Mouse (Mus musculus) megakaryocyte progenitor cell, adult 5-6 weeks (primary cell): ENCODE results near the gene Tmem238l. TPM values are rescaled to one million over a fixed set of nuclear protein-coding genes. Genes with fewer than 3 reads are reported as not detected.

ENCODE experiments used
- ATAC-seq: replicated peaks from 2 replicates; pipeline ENCODE4 v1.8.0; 2016; ENCODE audit warnings: mild to moderate bottlenecking, moderate TSS enrichment, inconsistent platforms; ENCODE audit not compliant: poor library complexity
- total RNA-seq, 2 experiments: library from RNA; stranded (forward) in 1 of 2; stranded (reverse) in 1 of 2; fragments of 157-497, 149-512 nt in 1 of 2; fragments of 200-1000 nt in 1 of 2; gene quantifications; 2 replicates each; pipeline versions ENCODE4 v1.2.3 to v1.2.4; 2015 to 2017

Gene Tmem238l
- total RNA-seq (2015) (not detected in 2 replicates), total RNA-seq (2017) (not detected in 2 replicates)

DNA sequence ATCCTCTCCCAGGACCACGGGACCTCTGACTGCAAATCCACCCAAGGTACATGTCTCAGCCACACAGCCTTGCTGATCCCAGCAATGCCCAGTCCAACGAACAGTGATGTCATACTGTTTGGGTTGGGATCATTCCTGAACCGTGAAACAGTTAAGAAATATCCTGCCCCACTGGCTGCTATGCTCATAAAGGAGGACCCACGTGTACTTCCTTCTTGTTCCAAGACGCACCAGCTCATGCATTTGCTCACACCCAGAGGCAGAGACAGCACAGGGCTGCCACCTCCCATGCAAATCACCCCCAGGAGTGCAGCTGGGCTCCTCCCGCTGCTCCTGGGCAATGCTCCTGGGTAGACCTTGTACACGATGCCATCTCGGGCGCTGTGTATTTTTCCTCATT lies at the start of gene Tmem238l:
Tmem238l (plus strand) TSS at position 336 of the 400 bp plus-strand sequence.
- no peak for ATAC-seq

DNA sequence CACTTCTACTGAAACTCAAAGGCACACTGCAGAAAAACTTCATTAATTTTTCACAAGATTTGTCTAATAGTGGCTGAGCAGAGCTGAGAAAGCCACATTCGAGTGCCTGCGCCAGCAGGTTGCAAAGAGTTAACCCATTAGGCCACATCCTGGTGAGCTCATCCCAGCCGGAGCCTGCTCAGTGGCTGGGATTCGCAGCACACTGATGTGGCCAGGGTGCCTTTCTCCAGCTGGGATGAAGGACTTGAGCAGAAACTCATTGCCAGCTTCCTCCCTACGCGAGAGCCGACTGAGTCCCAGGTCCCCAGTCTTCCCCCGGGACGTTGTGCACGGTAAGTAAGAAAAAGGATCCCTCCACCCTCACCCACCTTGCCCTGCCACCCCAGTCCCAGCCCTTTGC lies 44.6 kb upstream of the Tmem238l start, which contains the start of gene Pirt:
Pirt (plus strand) TSS at position 171 of the 400 bp plus-strand sequence.
- no peak for ATAC-seq

DNA sequence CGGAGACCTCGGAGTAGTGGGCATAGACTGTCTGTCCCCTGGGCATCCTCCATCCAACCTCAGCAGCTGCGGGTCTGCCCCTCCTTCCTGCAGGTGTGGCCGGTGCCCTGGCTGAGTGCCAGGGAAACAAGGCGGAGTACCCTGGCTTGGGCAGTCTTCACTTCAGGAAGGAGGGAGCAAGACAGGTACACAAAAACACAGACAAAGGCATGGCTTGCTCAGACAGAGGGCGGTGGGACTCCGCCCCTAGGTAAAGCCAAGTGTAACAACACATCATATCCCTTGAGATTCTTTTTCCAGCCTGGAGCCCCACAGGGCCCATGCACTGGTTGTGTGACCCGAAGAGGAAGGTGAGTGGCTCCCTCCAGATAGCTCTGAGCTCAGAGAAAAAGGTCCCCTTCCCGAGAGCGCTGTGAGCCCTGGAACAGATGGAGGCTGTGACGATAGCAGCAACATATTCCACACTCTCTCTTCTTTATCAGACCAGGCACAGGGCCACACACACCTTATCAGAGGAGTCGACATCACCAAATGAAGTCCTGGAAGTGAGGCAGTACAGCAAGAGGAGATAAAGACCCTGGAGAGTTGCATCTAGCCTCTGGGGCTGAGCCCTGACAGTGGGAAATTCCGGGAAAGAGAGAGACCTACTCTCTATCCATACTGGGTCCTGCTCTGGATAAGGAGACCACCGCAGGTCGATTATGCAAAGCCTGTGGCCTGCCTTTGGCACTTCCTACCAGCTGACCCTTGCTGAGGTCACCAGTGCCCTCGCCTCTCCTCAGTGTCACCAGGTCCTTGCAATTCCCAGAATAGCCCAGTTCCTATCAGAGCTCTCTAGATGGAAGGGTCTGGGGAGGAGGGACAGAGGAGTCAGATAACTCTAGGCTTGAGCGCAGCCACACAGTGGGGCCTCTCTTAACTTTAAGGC lies 43.6 kb upstream of the Tmem238l start:
- peak; percentile 60; the same call in 1 of the 2 replicates for ATAC-seq

DNA sequence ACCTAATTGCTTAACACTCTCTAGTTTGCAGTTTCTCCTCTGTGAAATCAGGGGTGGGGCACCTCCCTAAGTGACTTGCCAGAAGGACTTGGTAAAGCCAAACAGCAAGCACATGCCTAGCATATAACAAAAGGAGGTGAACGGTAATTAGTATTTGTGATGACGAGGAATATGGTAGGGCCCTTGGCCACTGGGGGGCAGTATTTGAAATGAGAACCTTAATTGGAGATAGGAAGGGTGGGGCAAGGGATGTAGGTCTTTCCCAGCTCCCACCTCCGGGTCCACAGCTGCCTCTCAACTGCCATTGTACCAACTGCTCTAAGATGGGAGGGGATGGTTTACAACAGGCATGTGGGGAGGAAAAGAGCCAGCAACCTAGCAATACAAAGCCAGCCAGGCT lies 42.2 kb upstream of the Tmem238l start:
- ATAC-seq, result peak; percentile 57

DNA sequence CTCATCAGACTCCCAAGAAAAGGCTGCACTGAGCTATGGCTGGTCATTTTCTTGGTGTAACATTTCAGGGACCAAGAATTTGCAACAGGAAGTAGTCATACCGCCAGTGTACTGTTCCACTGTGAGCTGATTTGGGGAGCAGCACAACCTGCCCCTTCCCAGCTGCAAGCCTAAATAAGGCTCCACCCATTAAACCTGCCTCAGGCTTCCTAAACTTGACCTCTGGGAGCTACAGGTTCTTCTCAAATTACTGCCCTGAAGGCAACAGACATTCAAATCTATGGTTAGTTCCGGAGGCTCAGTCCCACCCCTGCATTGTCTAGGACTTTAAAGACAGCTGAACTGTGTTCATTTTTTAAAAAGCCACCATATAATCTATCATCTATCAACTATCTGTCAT lies 36.4 kb upstream of the Tmem238l start:
- no peak for ATAC-seq

DNA sequence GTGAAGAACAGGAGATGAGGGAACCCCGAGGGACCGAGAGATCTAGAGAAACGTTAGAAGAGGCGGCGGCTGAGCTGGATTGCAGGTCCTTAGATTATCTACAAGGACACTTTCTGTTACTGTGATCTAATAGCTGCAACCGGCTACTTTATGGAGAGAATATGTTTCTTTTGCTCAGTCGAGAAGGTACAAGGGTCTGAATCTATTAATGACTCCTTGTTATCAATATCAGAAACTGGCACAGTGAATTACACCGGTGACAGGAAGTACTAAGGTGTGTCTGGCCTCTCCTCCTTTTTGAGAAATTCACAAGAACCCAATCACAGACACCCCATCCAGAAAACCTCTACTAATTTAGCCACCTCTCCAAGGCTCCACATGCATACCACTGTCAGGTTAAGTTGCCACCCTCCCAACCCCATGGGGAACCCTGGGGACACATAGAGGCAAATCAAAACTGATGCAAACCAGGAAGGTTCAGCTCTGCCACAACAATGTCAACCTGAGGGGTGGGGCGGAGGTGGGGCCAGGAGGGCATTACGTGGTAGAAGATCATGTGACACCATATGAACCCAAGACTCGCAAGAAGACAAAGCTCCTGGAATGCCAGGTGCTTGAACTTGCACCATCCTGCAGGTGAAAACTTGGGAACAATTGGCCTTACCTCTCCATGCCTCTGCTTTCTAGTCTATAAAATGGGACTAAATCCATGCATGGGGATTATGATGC lies 32.2 kb upstream of the Tmem238l start:
- no peak for ATAC-seq

DNA sequence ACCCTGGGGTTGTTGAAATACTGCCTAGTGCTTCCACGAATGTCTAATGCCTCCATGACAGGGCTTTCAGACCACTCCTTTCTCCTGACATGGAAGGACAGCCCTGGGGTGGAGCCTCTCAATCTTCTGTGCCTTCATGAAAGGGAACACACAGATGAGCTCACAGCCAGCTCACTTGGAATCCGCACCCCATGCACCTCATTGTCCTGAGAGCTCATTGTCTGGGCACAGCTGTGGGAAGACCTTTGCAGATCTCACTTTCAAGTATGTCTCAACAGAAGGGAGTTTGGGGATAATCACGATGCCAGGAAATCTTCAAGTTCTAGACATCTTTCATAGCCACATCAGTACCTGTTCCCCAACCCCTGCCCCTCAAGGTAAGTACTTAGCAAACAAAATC lies 28.1 kb upstream of the Tmem238l start:
- no peak for ATAC-seq

DNA sequence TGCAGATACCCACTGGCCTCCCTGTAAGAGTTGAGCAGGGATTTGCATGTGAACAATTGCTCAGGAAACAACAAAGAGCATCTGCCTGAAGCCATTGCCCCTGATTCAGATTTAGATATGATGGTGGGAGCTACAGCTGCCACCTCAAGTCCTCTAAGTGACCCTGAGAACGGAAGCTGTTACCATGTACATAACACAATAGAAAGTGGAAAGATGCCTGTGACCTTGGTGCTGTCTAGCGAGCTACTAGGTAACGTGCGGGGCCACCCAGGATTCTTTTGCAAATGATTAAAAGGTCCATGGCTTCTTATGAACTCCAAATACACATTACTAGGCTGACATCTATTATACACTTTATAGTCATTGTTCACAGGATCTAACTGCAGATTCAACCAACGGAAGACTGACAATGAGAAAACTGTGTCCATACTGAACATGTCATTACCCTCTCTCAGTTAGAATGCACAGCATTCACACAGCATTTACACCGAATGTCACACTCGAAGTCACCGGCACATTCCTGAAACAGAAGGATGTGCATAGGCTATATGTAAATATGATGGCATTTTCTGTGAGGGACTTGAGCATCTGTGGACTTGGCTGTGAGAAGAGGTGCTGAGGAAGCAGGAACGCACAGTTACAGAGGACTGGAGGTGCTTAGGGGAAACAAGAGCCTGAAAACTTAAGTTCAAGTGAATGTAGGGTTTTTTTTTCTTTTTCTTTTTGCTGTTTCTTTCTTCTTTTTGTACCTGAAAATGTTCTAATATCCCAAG lies 23.4 kb upstream of the Tmem238l start:
- ATAC-seq, result no peak

DNA sequence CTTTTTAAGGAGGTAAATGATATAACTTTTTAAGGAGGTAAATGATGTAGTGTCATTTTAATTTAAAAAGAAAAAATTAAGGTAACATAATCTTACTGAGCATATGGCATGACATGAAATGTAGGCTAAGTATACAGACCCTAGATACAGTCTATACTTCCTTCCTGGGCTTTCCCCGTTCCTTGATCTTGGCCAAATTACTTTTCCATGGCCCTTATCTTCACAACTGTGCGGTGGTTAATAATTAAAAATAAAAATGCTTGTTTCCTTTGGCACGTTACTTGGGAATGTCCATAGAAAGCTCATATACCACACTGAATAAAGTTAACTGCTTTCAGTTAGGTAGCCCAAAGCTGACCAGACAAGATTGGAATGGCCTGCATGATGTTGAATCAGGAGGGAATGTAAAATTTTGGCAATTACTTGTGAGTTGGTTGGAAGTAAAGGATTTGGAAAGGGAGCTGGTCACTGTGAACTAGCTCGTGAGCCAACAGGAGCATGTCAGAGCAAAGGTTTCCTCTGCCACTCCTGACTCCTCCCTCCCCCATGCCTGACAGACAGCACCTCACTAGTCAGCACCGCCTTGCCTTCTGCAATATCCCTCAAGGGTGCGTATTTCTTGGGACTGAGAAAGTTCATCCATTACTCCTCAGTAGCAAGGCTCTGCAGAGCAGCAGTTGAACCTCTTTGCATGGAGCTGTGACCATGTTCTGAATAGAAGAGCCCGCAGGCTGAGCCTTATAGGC lies 21.8 kb upstream of the Tmem238l start:
- no peak for ATAC-seq

DNA sequence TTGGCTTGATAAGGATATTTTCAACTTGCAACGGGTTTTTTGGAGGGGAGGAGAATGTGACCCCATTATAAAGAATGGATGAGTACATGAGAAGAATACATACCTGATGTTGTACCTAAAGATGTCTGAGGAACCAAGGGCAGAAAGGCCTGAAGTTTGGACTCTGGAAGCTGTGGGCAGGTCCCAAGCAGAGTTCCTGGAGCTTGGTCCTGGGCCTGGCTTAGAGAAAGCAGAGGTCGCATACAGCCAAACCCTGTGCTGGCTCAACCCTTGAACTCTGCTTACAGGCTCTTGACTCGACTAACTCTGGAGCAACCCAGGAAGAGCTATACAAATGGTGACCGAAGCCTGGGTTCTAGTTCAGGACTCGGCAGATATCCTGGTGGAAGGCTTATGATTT lies 14.4 kb upstream of the Tmem238l start:
- no peak for ATAC-seq

DNA sequence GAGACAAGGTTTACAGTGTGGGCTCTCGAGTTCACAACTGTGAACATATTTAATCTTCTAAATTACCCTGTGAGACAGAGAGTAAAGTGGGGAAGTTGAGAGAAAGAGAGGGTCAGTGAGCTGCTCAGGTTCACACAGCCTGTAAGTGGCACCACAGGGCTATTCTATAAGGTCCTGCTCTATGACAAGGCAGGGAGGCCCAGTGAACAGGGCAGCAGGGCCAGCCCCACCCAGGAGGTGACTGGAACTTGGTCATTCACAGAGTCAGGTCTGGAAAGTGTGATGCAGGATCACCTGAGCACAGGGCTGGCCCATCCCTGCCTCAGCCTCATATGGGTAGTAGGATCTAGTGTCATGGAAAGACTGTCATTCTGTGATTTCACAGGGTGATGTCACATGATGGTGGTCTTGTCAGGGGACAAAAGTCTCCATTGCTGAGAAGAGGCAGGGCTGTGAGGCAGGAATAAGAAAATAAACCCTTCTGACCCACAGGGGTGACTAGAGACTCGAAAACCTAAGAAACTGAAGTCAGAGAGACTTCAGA lies 11.1 kb upstream of the Tmem238l start:
- no peak for ATAC-seq

DNA sequence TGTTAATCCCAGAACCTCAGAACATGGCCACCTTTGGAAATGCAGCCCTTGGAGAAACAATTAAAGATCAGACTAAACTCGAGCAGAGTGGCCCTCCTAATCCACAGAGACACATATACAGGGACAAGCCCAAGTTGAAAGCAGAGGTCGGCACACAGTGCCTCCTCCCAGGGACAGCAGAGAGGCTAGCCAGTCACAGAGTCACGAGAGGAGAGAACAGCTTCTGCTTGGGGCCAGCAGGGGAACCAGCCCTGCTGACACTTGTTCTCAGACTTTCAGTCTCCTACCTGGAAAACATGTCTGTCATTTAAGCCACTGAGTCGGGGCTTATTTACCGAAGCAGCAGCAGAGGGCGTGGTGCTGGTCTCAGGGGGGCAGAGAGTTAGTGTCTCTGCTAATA lies 9.9 kb upstream of the Tmem238l start:
- no peak for ATAC-seq

DNA sequence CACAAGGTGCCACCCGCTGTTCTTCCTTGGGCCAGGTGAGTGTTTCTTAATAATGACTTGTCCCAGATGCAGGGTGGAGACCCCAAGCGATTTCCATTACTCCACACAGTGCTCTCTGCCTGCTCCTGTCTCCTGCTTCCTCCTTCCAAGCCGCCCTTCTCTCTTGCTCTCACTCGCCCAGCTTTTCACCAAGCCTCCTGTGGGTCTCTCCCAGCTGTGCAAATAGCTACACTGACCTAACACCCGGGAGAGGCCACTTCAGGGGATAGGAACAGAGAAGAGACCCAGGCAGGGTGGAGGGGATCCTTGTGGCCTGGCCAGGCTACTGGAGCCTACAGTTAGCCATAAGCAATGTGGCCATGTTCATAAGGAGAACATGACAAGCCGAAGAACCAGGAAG lies 9.5 kb upstream of the Tmem238l start:
- ATAC-seq, result no peak

DNA sequence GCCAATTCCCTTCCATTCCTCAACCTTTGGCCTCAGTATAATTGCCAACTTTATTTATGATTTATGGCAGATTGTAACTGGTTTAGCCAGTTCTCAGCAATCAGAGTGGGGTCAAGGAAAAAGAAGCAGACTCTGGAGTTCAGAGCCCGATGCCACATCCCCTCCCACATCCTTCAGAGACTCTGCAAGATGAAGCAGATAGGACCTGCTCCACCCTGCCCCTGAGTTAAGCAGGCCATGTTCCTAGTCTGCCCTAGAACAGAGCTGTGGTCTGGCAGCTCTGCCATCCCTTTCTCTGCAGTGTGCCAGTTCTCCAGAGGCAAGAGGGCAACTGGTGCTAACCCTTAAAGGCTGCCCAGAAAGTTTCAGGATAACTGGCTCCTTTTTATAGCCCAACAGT lies 4.4 kb downstream of the Tmem238l start:
- no peak for ATAC-seq

DNA sequence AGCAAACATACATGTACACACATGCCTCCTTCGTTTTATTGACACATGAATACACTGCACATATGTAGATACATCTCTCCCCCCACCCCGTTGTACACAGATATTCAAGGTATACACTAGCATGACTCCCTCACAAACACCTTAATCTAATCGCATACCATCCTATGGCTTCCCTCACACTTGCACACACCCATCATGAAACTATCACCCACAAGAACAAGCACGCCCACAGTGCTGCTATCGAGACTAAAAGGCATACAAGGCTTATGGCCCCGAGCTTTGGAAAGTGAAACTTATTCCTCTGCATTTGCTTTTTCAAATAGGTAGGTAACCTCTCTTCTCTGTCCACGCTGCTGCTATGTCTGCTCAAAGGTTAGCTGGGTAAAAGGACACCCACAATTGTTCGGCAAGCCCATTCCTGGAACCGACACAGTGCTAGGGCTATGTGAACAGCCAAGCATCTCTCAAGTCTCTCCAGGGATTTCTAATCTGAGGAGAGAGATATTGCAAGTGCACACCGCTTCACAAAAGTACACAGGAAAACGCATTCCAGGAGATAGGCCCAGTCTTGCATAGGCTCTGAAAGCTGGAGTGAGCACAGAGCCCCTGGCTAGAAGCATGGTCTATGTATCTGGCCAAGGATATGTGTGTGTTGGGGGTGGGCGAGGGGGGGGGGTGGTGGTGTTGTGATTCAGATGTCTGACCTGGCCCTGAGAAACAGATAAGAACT lies 5.2 kb downstream of the Tmem238l start:
- ATAC-seq, result no peak

DNA sequence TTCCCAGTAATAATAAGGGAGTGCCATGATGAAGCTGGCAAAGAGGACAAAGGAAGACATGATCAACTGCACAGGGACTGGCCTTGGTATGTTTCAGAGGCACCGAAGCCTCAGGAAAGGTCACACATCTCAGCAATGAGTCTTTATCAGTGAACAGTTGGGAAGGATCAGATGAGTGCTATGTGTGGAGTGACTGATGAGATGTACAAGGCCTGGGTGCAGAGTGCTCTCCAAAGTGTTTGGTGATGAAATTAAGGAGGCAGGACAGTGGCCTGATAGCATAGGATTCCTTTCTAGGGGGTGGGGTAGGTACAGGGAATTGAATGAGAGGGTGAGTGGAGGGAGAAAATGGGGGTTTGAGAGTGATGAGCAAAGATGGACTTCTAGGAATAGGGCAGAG lies 7.0 kb downstream of the Tmem238l start:
- no peak for ATAC-seq

DNA sequence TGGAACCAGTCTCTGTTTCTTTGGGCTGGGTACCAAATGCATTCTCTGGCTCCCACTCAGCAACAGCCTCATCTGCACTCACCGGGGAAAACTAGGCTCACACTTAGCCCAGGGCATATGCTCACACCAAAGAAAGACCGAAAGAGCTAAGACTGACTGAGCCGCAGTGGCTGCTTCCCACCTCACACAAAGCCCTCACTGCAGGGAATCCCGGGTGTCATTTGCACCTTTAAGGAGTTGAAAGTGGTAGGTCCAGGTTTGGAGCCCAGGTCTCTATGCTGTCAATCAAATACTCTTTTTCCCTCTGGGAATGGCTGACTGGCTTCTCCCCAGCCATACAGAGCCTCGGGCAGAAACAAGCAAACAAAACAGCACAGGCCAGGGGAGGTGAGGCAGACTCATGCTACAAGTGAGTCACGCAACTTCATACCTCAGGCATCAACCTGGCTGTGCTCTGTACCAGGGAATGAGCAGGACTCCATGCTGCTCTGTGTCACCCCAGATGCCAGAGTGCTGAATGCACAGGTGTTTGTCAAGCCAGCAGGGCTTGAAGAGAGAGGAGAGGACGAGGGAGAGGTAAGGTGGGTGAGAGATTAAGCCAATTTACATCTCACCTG lies 10.2 kb downstream of the Tmem238l start:
- no peak for ATAC-seq

DNA sequence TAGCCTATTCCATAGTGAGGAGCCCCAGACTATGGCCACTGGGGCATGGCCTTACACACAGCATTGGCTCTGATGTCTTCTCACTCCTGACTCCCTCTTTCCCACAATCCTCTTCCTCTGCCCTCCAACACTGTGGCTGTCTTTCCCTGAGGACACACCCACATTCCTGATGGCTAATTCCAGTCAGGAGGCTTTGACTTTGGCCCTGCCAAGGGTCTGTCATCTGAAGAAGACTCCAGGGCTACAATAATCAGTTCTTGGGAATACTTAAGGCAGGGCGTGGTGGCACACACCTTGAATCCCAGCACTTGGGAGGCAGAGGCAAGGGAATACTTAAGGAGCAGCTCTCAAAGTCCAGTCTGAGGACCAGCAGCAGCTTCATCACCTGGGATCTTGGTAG lies 12.1 kb downstream of the Tmem238l start:
- ATAC-seq, result no peak

DNA sequence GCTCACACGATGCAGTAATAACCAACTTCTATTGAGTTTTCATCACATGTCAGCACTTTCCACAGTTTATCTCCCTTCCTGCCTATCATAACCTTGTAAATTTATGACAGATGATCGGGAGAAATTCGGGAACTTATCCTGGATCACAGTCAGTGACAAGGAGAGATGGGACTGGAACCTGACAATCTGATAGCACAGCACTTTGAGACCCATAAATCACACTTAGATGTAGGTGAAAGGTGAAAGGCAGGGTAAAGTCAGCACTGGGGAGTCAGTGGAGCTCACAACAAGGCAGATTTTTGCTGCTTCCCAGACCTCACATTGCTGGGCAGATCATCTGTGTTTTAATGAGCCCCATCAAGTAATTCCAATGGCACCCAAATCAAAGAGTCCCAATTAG lies 17.1 kb downstream of the Tmem238l start:
- ATAC-seq, result no peak
